Mouse (Mus musculus): ENCODE data around the gene Ankib1.
"Not testable (repeated sequence)": the region's sequence is repeated elsewhere in the genome, so short reads cannot be mapped to it uniquely, and the experiment has no call there.

The Ankib1 gene

DNA sequence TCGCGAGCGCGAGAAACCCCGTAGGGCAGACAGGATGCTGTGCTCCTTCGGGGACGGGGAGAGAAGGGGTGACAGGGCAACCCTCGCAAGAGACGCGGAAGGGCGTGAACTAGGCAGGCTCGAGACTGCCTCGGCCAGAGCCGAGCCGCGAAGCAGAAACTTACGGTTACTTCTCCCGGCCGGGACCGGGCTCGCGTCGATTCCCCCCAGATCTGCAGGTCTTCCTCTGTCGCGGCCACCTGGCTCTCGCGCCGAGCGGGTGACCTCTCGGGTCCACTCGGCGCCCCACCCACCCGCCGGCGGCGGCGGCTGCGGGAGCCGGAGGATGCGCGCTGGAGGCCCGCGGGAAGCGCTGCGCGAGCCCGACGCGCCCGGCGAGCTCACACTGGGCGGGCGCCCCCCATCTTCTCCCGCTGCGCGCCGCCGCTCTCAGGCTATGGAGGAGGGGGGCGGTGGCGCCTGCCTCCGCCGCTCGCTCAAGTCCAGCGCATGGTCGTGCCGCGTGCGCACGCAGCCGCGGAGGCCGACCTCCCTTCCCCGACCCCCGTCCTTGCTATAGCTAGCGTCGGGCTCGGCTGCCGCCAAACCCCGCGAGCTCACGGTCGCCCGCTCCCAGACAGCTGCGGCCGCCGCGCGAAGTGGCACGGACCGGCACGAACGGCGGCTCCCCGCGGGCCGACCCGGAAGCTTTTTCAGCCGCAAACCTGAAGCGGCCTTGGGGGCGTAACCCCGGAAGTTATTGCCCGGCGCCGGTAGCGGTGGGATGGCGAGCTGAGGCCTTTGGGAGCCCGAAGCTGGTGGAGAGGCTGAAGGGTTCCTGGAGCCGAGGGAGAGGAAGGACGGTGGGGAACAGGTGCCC, at the start of gene Ankib1, which contains the start of gene Krit1:
TSS of gene Ankib1 (minus strand) at position 493 of the 859 bp plus-strand sequence.
TSS of gene Krit1 (plus strand) at position 752 of the 859 bp plus-strand sequence.
- in situ Hi-C loops (cut with MboI, MseI): loop anchor here (5.0 to 10.0 kb wide), 2 partner anchors 80 to 458 kb away; partner anchors contain the start of gene Cdk6 (in 1 of the 2)

DNA sequence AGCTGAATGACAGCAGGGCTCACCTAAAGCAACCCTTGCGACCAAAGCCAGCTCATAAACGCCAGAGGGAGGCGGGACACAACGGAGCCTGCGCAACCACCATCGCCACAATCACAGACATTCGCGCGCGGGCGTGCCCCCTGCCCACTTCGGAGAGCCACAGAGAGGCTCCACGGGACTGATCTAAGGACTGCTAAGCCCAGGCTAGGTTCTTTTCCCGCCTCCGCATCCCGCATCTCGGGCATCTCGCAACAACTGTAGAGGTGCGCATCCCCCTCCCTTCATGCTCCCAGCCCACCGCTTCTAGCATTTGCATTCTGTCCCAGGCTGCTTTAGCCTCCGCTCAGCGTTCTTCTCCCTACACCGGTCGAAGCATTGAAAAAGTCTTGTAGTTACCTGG, 42.3 kb upstream of the Ankib1 start, which contains the start of gene Lrrd1:
TSS of gene Lrrd1 (plus strand) at position 148 of the 400 bp plus-strand sequence.
- in situ Hi-C loops (cut with MboI, MseI): no loop called here

- in situ Hi-C loops (cut with MboI, MseI): no loop called here
Measured at GRCm38 (mm10) chr5:3834107-3834506, 31.4 kb upstream of the Ankib1 start.

- in situ Hi-C loops (cut with MboI, MseI): loop anchor here in 1 of 2 experiments (10.0 kb wide), 1 partner anchor 464 kb away; the partner anchor contains the start of gene Cdk6
Measured at GRCm38 (mm10) chr5:3808472-3808871, 5.7 kb upstream of the Ankib1 start.

- in situ Hi-C loops (cut with MboI, MseI): loop anchor here (5.0 to 10.0 kb wide), 2 partner anchors 79 to 459 kb away; partner anchors contain the start of gene Cdk6 (in 1 of the 2)
Measured at GRCm38 (mm10) chr5:3803292-3804165, 804 bp upstream of the Ankib1 start.

- in situ Hi-C loops (cut with MboI, MseI): loop anchor here (5.0 to 10.0 kb wide), 2 partner anchors 80 to 457 kb away; partner anchors contain the start of gene Cdk6 (in 1 of the 2)
Measured at GRCm38 (mm10) chr5:3801672-3802432, 873 bp downstream of the Ankib1 start.

DNA sequence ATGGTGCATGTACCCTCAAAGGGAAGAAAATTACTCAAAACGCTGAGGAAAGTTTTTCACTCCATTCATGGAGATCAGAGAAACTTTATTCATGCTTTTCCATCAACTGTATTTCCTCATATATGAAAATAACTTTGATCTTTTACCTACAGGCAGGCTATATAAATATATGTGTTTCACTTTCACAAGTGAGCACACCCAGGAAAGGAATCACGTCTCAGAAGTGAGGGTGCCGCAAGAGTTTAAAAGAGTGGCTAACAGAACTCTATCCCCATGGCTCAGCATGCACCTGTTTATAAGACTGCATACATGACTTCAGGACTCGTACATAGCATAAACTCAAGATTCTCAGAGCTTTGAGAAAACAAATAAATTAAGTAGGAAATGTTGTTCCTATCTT, 1.8 kb downstream of the Ankib1 start:
- in situ Hi-C loops (cut with MboI, MseI): loop anchor here (5.0 to 10.0 kb wide), 2 partner anchors 81 to 456 kb away; partner anchors contain the start of gene Cdk6 (in 1 of the 2)

DNA sequence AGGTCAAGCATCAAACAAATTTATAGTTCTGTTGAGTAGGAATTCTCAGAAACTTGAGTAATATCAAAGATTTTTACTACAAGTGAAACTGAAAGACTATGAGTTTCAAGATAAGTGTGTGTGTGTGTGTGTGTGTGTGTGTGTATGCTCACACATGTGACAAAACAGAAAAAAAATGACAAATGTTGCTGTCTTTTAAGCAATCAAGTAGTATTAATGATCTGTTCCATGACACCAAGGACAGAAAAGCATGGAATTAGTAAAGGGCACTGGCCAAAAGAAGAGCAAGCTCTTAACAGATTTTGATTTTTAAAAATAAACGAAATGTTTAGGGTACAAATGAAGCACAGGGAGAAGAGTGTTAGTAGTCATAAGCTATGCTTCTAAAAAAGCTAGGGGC, 2.7 kb downstream of the Ankib1 start:
- in situ Hi-C loops (cut with MboI, MseI): loop anchor here (5.0 to 10.0 kb wide), 2 partner anchors 82 to 455 kb away; partner anchors contain the start of gene Cdk6 (in 1 of the 2)

DNA sequence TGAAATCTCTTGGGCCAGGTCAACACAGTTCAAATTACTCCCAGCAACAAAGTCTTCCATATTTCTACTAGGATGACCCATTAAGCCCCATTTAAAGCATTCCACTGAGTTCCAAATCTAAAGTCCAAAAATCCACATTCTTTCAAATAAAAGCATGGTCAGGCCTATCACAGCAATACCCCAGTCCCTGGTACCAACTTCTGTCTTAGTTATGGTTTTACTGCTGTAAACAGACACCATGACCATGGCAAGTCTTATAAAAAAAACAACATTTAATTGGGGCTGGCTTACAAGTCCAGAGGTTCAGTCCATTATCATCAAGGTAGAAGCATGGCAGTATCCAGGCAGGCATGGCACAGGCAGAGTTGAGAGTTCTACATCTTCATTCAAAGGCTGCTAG, 4.1 kb downstream of the Ankib1 start:
- in situ Hi-C loops (cut with MboI, MseI): not testable (repeated sequence)

- in situ Hi-C loops (cut with MboI, MseI): not testable (repeated sequence)
Measured at GRCm38 (mm10) chr5:3797101-3797500, 5.6 kb downstream of the Ankib1 start.

- in situ Hi-C loops (cut with MboI, MseI): no loop called here
Measured at GRCm38 (mm10) chr5:3791048-3791447, 11.7 kb downstream of the Ankib1 start.

GRCm38 (mm10) chr5:3787548-3787947, 15.2 kb downstream of the Ankib1 start:
- in situ Hi-C loops (cut with MboI, MseI): no loop called here

GRCm38 (mm10) chr5:3784751-3785496, 17.8 kb downstream of the Ankib1 start:
- in situ Hi-C loops (cut with MboI, MseI): no loop called here

DNA sequence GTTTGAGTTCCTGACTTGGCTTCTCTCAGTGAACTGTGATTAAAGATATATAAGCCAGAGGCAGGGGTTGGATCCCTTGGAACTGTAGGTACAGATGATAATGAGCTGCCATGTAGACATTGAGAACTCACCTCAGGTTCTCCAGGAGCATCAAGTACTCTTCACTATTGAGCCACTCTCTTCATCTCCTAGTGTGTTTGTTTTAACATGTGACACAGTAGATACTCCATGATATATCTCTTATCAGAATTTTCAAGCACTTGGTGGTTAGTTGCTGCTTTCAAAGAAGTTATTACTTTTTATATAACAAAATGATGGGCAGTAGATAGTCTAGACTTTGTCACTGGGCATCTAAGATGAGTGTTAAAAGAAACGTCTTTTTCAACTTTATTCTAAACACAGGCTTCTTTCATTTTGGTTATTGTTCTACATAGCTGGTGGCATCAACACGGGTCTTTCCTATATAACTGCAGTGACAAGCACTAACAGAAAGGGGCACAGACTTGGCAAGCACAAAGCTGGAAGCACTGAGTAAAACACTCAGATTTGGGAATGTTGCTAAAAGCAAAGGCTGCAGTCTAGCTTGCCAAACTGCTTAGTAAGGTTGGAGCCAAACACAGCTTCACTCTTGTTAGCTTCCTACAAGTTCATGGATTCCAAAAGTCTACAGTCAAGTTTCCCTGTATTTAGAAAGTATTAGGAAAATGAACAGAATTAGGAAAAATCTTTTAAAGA, 18.6 kb downstream of the Ankib1 start:
- in situ Hi-C loops (cut with MboI, MseI): no loop called here

- in situ Hi-C loops (cut with MboI, MseI): no loop called here
Measured at GRCm38 (mm10) chr5:3782670-3783069, 20.1 kb downstream of the Ankib1 start.

GRCm38 (mm10) chr5:3772017-3772416, 30.7 kb downstream of the Ankib1 start:
- in situ Hi-C loops (cut with MboI, MseI): loop anchor here in 1 of 2 experiments (5.0 kb wide), 1 partner anchor 95 kb away; no protein-coding TSS in a partner anchor

- in situ Hi-C loops (cut with MboI, MseI): loop anchor here in 1 of 2 experiments (5.0 kb wide), 1 partner anchor 94 kb away; no protein-coding TSS in a partner anchor
Measured at GRCm38 (mm10) chr5:3771512-3771911, 31.2 kb downstream of the Ankib1 start.

- in situ Hi-C loops (cut with MboI, MseI): not testable (repeated sequence)
Measured at GRCm38 (mm10) chr5:3750536-3750935, 52.2 kb downstream of the Ankib1 start.

GRCm38 (mm10) chr5:3732846-3733245, 69.9 kb downstream of the Ankib1 start:
- in situ Hi-C loops (cut with MboI, MseI): not testable (repeated sequence)
